Mouse (Mus musculus) olfactory bulb, adult 2 months (tissue): ENCODE measurements around the gene Pbrm1. TPM values are rescaled to one million over a fixed set of nuclear protein-coding genes. Genes with fewer than 3 reads are reported as not detected.
A peak's percentile ranks its signal among the peaks of the same experiment; 100 is the strongest.

Source experiments
- H3K27ac ChIP-seq: fragments of 200-500 bp; 2 replicates; pipeline ENCODE4 v1.5.1; 2012; ENCODE audit warnings: low read depth, low read length; ENCODE audit not compliant: insufficient read depth
- H3K4me1 ChIP-seq: fragments of 200-500 bp; 2 replicates; pipeline ENCODE4 v1.6.1; 2012; ENCODE audit warnings: low read length; ENCODE audit not compliant: control insufficient read depth, insufficient read depth
- H3K4me3 ChIP-seq: fragments of 200-500 bp; 2 replicates; pipeline ENCODE4 v1.5.1; 2012; ENCODE audit warnings: mild to moderate bottlenecking, low read depth, low read length, moderate library complexity; ENCODE audit not compliant: insufficient read depth
- CTCF ChIP-seq: fragments of 200-500 bp; IDR thresholded peaks from 2 replicates; pipeline ENCODE4 v1.5.1; 2012; ENCODE audit warnings: low read depth, mild to moderate bottlenecking, low read length, moderate library complexity; ENCODE audit not compliant: insufficient read depth
- POLR2A ChIP-seq: fragments of 200-500 bp; IDR thresholded peaks from 2 replicates; pipeline ENCODE4 v1.6.1; 2012; ENCODE audit warnings: mild to moderate bottlenecking, low read depth, low read length, moderate library complexity; ENCODE audit not compliant: insufficient read depth
- WGBS: fragments of 180-500 bp; shearing (Covaris S2); methylation state at CpG from one replicate; pipeline ENCODE4 v1.1.7; 2018; 5-methylcytosine and 5-hydroxymethylcytosine counted together
- polyA plus RNA-seq: library from polyadenylated mRNA; stranded (reverse); fragments of >200 nt; gene quantifications from 2 replicates; pipeline ENCODE4 v1.2.4, GENCODE M21; 2012; ENCODE audit warnings: low replicate concordance; ENCODE audit not compliant: missing spikeins, insufficient read depth, insufficient read length

The Pbrm1 gene
- polyA plus RNA-seq, 1 experiment, result 82.9 TPM

- no peak for TF ChIP-seq POLR2A
- 7% methylated on average over 63 of the region's 63 CpGs for WGBS
- Histone ChIP-seq H3K4me3 (peak within 1 kb of the TSS; percentile 51), H3K27ac (no peak within 1 kb of the TSS), H3K4me1 (peaks cover 37% of the 10 kb centered on the region)
Measured at GRCm38 (mm10) chr14:31130236-31131220, 111.6 kb downstream of the Pbrm1 start, which contains the start of gene Nt5dc2. Gene Nt5dc2, plus strand, starts transcription at chr14:31131053.

DNA sequence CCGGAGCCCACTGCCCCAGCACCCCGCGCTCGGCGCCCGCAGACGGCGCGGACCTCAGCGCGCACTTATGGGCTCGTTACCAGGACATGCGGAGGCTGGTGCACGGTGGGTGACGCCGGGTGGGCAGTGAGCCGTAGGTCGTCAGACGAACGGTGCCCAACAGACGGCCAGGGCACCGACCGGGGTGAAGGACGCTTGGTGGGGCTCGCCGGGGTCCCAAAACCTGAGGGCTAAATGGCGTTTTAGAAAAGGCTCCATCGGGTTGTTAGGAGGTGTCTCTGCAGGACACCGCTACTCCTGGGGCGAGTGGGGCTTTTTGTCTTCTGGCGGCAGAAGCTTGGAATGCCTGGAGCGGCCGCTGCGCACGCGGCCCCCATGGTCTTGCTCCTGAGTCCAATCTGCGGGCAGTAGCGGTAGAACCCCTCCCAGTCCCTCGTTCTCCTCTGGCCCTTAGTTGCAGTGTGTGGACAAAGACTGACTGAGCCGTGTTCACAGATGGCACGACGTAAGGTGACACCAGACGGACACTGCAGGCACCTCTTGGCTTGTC, 112.4 kb downstream of the Pbrm1 start:
- Histone ChIP-seq H3K4me1 (peaks cover 37% of the 10 kb centered on the region), H3K27ac (no peak overlapping the region), H3K4me3 (peak overlapping the region; percentile 51)
- 6% methylated on average over 43 of the region's 43 CpGs for WGBS
- TF ChIP-seq CTCF (no peak), POLR2A (no peak)

- Histone ChIP-seq H3K4me1 (peaks cover 32% of the 10 kb centered on the region), H3K4me3 (no peak overlapping the region), H3K27ac (no peak overlapping the region)
- 47% methylated on average over 6 of the region's 6 CpGs for WGBS
- TF ChIP-seq POLR2A, result no peak
- no peak for TF ChIP-seq CTCF
Measured at GRCm38 (mm10) chr14:31132031-31132430, 113.1 kb downstream of the Pbrm1 start.

GRCm38 (mm10) chr14:31132491-31132975, 113.6 kb downstream of the Pbrm1 start:
- WGBS, result 90% methylated on average over 7 of the region's 7 CpGs
- H3K27ac ChIP-seq, result no peak overlapping the region
- no peak overlapping the region for H3K4me3 ChIP-seq
- TF ChIP-seq POLR2A (no peak), CTCF (no peak)
- H3K4me1 ChIP-seq, result peaks cover 30% of the 10 kb centered on the region

DNA sequence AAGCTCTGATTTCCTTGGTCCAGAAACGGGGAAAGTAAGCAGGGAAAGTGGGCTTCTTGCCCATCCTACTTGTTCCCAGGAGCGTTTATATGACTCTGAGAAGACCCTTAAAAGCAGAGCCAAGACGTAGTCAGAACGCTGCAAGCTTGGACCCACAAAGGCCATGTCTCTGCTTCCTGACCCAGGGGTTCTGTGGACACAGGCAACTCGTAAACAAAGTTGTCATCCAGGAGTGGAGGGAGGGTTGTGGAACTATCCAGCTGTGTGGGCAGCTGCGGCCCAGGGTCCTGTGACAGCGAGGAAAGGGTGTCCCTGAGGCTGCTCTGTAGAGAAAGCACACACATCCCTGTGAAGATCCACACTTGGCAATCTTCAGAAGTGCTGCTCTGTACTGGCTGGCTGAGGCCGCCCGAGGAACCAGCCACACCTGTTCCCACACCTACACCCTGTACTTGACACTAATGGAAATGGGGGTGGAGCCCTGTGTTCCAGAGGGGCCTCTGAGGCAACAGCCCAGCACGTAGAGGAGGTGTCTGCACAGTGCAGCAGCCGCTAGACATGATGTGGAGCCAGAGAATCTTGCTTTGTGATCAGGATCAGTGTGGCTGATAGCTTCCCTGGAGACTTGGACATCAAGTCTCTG, 114.2 kb downstream of the Pbrm1 start:
- H3K27ac ChIP-seq, result no peak overlapping the region
- H3K4me1 ChIP-seq, result peaks cover 33% of the 10 kb centered on the region
- 72% methylated on average over 11 of the region's 11 CpGs for WGBS
- no peak overlapping the region for H3K4me3 ChIP-seq
- no peak for TF ChIP-seq CTCF

DNA sequence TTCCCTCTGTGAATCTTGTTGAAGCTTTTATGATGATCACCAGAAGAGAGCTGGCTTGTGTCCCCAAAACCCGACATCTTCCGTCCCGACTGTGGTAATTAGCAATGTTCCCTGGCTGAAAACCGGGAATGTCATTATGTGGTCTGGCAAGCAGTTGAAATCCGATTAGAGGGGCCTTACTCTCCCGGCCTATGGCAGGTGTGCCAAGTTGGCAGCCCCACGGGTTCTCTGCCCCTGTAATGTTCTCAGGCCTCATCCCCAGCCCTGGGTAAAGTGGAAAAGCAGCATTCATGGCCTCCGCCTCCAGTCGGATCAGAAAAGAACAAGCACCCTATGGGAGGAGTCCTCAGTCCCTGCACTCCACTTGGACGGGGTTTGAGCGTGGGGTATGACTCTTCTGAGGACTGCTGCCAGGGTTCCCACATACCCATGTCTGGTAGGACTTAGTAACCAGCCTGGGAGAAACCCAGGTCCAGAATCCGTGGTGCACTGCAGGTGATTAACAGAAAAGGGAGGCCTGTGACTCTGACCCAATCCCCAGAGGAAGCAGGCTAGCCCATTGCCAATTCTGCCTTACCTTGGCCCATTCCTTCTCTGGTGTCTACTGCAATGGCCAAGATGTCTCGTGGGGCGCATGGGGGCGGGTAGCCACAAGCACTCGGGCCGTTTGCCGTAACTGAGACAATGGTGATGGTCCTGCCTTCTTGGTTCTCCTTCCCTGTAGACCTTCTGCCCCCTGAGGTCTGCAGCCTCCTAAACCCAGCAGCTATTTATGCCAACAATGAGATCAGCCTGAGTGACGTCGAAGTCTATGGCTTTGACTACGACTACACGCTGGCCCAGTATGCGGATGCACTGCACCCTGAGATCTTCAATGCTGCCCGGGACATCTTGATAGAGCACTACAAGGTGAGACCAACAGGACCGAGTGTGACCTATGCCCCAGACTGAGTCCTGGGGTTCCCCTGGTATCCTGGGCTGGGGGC, 115.4 kb downstream of the Pbrm1 start:
- Histone ChIP-seq H3K4me1 (peaks cover 33% of the 10 kb centered on the region), H3K27ac (no peak overlapping the region), H3K4me3 (no peak overlapping the region)
- no peak for TF ChIP-seq POLR2A
- TF ChIP-seq CTCF, result no peak
- WGBS, result 64% methylated on average over 25 of the region's 25 CpGs

- no peak overlapping the region for H3K27ac ChIP-seq
- peaks cover 29% of the 10 kb centered on the region for H3K4me1 ChIP-seq
- TF ChIP-seq CTCF, result no peak
- TF ChIP-seq POLR2A, result no peak
- WGBS, result 96% methylated on average over 34 of the region's 34 CpGs
- H3K4me3 ChIP-seq, result no peak overlapping the region
Measured at GRCm38 (mm10) chr14:31135495-31136410, 116.8 kb downstream of the Pbrm1 start.
